Mouse (Mus musculus) ES-E14 (cell line): Measurements from ENCODE around the gene Ercc8.

Source experiments
- HCFC1 ChIP-seq: IDR thresholded peaks from 2 replicates; pipeline ENCODE4 v1.6.1; 2012; ENCODE audit warnings: low read length, inconsistent platforms, borderline replicate concordance; ENCODE audit not compliant: insufficient read depth
- MAFK ChIP-seq: IDR thresholded peaks from 2 replicates; pipeline ENCODE4 v1.6.1; 2014; ENCODE audit warnings: mild to moderate bottlenecking, low read depth, low read length, inconsistent platforms; ENCODE audit not compliant: insufficient read depth

- TF ChIP-seq HCFC1 = no peak
- no peak for TF ChIP-seq MAFK
These were observed 5.4 kb downstream of the Ercc8 start for GRCm38 (mm10) chr13:108163912-108164311.
